Mouse (Mus musculus) thymus, adult 2 months (tissue): ENCODE measurements around the gene Fam49a. TPM values are rescaled to one million over a fixed set of nuclear protein-coding genes. Genes with fewer than 3 reads are reported as not detected.

Experiments
- DNase-seq: peaks from one replicate; pipeline ENCODE4 v3.0.0; 2021
- H3K27ac ChIP-seq: fragments of 200-500 bp; 2 replicates; pipeline ENCODE4 v1.5.1; 2012; ENCODE audit warnings: low read length, control low read depth; ENCODE audit not compliant: control insufficient read depth, insufficient read depth
- H3K27me3 ChIP-seq: fragments of 200-500 bp; 2 replicates; pipeline ENCODE4 v1.6.1; 2012; ENCODE audit warnings: mild to moderate bottlenecking, low read length, moderate library complexity, mixed read lengths; ENCODE audit not compliant: control insufficient read depth, insufficient read depth
- H3K36me3 ChIP-seq: fragments of 200-500 bp; 2 replicates; pipeline ENCODE4 v1.6.1; 2012; ENCODE audit warnings: mild to moderate bottlenecking, low read length, moderate library complexity; ENCODE audit not compliant: control insufficient read depth, insufficient read depth
- H3K4me1 ChIP-seq: fragments of 200-500 bp; replicated peaks from 2 replicates; pipeline ENCODE4 v1.6.1; 2012; ENCODE audit warnings: low read length; ENCODE audit not compliant: control insufficient read depth, insufficient read depth
- H3K4me3 ChIP-seq: fragments of 200-500 bp; 2 replicates; pipeline ENCODE4 v1.5.1; 2012; ENCODE audit warnings: mild to moderate bottlenecking, low read length, control low read depth, moderate library complexity; ENCODE audit not compliant: control insufficient read depth, insufficient read depth
- CTCF ChIP-seq: fragments of 200-500 bp; IDR thresholded peaks from 2 replicates; pipeline ENCODE4 v1.5.1; 2012; ENCODE audit warnings: mild to moderate bottlenecking, control low read depth, low read length, moderate library complexity, borderline replicate concordance; ENCODE audit not compliant: control insufficient read depth, poor library complexity, insufficient read depth; ENCODE audit errors: extremely low read depth
- POLR2A ChIP-seq: fragments of 200-500 bp; IDR thresholded peaks from 2 replicates; pipeline ENCODE4 v1.6.1; 2012; ENCODE audit warnings: mild to moderate bottlenecking, low read length, control low read depth, moderate library complexity; ENCODE audit not compliant: control insufficient read depth, poor library complexity, insufficient read depth; ENCODE audit errors: extremely low read depth
- WGBS: fragments of 180-500 bp; shearing (Covaris S2); methylation state at CpG from one replicate; pipeline ENCODE4 v1.1.7; 2018; 5-methylcytosine and 5-hydroxymethylcytosine counted together
- polyA plus RNA-seq: library from polyadenylated mRNA; depleted of rRNA; stranded (reverse); fragments of >200 nt; gene quantifications from 2 replicates; pipeline ENCODE4 v1.2.3, GENCODE M21; 2012

Fam49a gene
- polyA plus RNA-seq, 1 experiment, result 5.3 TPM

- no peaks in the 10 kb centered on the region for H3K36me3 ChIP-seq
- 93% methylated on average over 6 of the region's 6 CpGs for WGBS
- peaks cover 7% of the 10 kb centered on the region for H3K4me1 ChIP-seq
- no peak overlapping the region for H3K4me3 ChIP-seq
- no peak overlapping the region for H3K27ac ChIP-seq
- TF ChIP-seq POLR2A (no peak), CTCF (no peak)
- DNase-seq, result no peak
- no peaks in the 10 kb centered on the region for H3K27me3 ChIP-seq
These were observed 44.9 kb downstream of the Fam49a start for GRCm38 (mm10) chr12:12306814-12307213.

GRCm38 (mm10) chr12:12307245-12307644 is 45.3 kb downstream of the Fam49a start:
- H3K36me3 ChIP-seq, result no peaks in the 10 kb centered on the region
- DNase-seq, result no peak
- no peak for TF ChIP-seq CTCF
- TF ChIP-seq POLR2A, result no peak
- 94% methylated on average over 8 of the region's 8 CpGs for WGBS
- H3K27me3 ChIP-seq, result no peaks in the 10 kb centered on the region
- H3K4me3 ChIP-seq, result no peak overlapping the region
- H3K4me1 ChIP-seq, result peaks cover 5% of the 10 kb centered on the region; the same call in 1 of the 2 replicates
- H3K27ac ChIP-seq, result no peak overlapping the region

GRCm38 (mm10) chr12:12313437-12313836 is 51.5 kb downstream of the Fam49a start:
- no peak for TF ChIP-seq POLR2A
- TF ChIP-seq CTCF, result 0 out of 2 replicates have a peak, but pooled peaks have one; percentile 21
- no peak overlapping the region for H3K4me3 ChIP-seq
- DNase-seq, result peak; percentile 45
- H3K27ac ChIP-seq, result no peak overlapping the region
- no peaks in the 10 kb centered on the region for H3K27me3 ChIP-seq
- H3K4me1 ChIP-seq, result peaks cover 8% of the 10 kb centered on the region
- H3K36me3 ChIP-seq, result no peaks in the 10 kb centered on the region

GRCm38 (mm10) chr12:12313919-12314318 is 52.0 kb downstream of the Fam49a start:
- Histone ChIP-seq H3K36me3 (no peaks in the 10 kb centered on the region), H3K4me1 (peaks cover 8% of the 10 kb centered on the region), H3K27ac (no peak overlapping the region), H3K4me3 (no peak overlapping the region), H3K27me3 (no peaks in the 10 kb centered on the region)
- no peak for DNase-seq
- 95% methylated on average over 4 of the region's 4 CpGs for WGBS
- TF ChIP-seq POLR2A (no peak), CTCF (no peak)

GRCm38 (mm10) chr12:12314326-12314725 is 52.4 kb downstream of the Fam49a start:
- H3K27ac ChIP-seq, result no peak overlapping the region
- no peak for TF ChIP-seq POLR2A
- no peak for DNase-seq
- WGBS, result 96% methylated on average over 8 of the region's 8 CpGs
- no peaks in the 10 kb centered on the region for H3K36me3 ChIP-seq
- H3K4me1 ChIP-seq, result peaks cover 8% of the 10 kb centered on the region
- no peaks in the 10 kb centered on the region for H3K27me3 ChIP-seq
- H3K4me3 ChIP-seq, result no peak overlapping the region

GRCm38 (mm10) chr12:12315011-12315410 is 53.1 kb downstream of the Fam49a start:
- TF ChIP-seq POLR2A, result no peak
- no peak for TF ChIP-seq CTCF
- H3K36me3 ChIP-seq, result no peaks in the 10 kb centered on the region
- no peak for DNase-seq
- H3K4me3 ChIP-seq, result no peak overlapping the region
- WGBS, result 87% methylated on average over 5 of the region's 5 CpGs
- H3K27ac ChIP-seq, result no peak overlapping the region
- peaks cover 8% of the 10 kb centered on the region for H3K4me1 ChIP-seq
- H3K27me3 ChIP-seq, result no peaks in the 10 kb centered on the region

- peaks cover 8% of the 10 kb centered on the region for H3K4me1 ChIP-seq
- TF ChIP-seq CTCF, result no peak
- no peak for TF ChIP-seq POLR2A
- no peak overlapping the region for H3K27ac ChIP-seq
- H3K4me3 ChIP-seq, result no peak overlapping the region
- 91% methylated on average over 6 of the region's 6 CpGs for WGBS
- no peaks in the 10 kb centered on the region for H3K27me3 ChIP-seq
- no peaks in the 10 kb centered on the region for H3K36me3 ChIP-seq
- no peak for DNase-seq
These were observed 55.0 kb downstream of the Fam49a start for GRCm38 (mm10) chr12:12316956-12317355.
